Mouse (Mus musculus): ENCODE data around the gene Adamts14.

Adamts14 gene

DNA sequence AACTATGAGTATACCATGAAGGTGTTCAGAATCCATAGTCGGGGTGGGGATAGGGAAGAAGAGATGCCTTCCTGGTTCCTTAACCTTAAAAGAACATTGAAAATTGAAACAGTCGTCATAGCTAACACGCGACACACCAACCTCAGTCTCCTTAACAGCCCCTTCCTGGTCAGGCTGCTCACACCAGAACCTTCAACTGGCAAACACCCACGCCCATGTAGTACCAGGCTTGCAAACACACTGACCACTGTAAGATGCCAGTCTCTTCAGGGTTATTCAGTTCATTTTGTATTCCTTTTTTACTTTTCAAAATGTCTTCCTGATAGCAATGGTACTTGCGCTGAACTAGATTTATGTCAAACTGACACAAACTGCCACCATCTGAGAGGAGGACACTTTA, 3.8 kb upstream of the Adamts14 start:
- ATAC-seq (ENCODE audit: insufficient number of reproducible peaks, low FRiP score, low TSS enrichment): no peak

DNA sequence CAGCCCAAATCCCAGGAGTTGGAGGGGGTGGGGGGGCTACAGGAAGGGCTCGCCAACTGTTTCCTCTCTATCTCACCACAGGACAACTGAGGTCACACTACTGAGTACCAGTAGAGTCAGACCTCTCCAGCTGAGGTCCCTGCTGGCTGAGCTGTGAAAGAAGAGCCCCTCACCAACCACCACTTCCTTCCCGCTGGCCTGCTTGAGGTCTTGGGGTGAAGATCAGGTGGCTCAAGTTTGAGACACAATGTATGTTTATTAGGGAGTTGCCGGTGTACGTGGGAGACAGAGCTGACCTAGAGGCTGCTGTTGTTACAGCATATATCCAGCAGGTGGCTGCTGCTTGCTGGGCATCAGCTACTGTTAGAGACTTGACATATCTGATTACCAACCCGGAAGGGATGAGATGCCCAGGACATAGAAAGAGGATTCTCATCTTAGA, 2.5 kb upstream of the Adamts14 start:
- ATAC-seq (ENCODE audit: insufficient number of reproducible peaks, low FRiP score, low TSS enrichment): peak; percentile 63; the same call in 1 of the 2 replicates

DNA sequence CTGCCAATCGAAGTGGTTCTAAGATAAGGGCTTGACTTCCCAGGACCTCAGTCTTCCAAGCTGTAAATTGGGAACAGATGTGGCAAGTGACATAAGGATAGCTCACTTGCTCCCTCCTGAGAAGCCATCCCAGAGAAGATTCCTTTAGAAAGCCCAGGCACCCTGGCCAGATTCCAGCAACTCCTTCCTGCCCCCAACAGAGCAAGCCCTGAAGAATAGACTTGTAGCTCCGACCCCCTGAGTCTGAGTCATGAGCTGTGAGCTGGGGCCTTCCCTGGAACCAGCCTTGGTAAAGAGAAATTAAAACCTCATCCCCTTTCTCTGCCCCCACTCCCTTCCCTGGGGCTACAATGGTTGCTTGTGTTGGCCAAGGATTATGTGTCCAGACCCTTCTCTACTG, 1.3 kb upstream of the Adamts14 start:
- no peak for ATAC-seq (ENCODE audit: insufficient number of reproducible peaks, low FRiP score, low TSS enrichment)

DNA sequence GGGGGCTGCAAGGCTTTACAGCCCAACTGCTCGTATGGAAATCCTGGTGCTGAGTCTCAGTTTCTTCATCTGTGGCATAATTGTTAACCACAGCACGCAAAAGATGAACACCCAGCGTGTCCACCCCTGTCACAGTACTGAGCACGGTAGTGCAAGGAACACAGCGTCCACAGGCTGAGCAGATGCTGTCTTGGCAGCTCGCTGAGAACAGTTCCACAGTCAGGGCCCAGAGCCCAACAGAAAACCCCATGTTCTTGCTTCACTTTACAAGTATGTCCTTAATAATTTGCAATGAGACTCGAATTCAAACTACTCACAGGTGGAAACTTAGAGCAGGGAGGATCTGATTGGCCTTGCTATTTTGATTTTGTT, 592 bp upstream of the Adamts14 start:
- ATAC-seq (ENCODE audit: insufficient number of reproducible peaks, low FRiP score, low TSS enrichment): no peak

DNA sequence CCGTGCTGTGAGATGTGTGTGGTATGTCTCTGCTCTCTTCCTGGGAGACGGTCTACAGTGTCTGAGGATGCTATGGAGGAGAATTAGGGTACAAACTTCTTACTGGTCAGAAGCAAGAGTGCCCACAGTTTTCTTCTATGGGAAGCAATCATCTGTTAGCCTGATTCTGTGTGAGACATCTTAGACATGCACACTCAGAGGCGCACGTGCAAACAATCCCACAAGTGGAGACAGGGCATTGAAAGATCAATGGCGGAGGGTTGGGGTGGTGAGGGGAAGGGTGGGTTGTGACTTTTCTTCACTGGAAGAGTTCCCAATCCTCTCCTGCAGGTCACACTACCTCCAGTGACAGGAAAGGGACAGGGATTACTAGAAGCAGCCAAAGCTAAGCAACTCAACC, 607 bp downstream of the Adamts14 start:
- no peak for ATAC-seq (ENCODE audit: insufficient number of reproducible peaks, low FRiP score, low TSS enrichment)

DNA sequence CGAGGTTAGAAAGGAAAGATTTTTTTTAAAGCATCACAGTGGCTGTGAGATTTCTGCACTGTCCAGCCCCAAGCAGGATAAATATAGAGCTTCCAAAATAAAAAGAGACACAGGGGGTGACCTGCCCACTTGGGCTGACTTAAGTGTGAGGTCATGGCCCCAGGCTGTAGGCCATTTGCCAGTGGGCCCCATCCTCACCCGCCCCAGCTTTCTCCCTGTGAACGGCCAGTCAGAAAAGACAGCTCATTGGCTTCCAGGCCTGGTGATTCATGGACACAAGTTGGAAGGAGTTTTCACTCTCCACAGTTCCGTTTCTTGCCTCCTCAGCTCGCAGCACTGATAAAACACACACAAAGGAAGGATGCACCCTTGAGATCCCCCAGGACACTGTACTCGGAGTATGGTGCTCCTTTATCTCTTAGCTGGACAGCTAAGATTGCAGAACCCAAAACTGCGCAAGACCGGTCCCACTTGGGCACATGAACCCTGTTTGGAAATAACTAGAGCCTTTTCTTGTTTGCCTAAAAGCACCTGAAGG, 1.1 kb downstream of the Adamts14 start:
- ATAC-seq (ENCODE audit: insufficient number of reproducible peaks, low FRiP score, low TSS enrichment): no peak

DNA sequence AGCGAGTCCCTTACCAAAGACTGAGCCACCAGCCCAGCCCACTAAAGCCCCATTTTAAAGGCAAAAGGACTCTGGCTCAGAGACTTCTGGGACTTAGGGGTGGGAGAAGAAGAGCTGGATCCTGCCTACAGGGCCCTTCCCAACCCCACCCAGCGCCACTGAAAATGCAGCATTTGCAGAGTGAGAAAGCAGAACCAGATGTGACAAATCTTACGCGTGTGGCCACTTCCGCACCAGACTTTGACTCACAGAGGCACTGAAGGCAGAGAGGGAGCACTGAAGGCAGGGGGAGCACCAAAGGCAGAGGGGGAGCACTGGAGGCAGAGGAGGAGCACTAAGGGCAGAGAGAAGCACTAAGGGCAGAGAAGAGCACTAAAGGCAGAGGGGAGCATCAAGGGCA, 5.9 kb downstream of the Adamts14 start:
- ATAC-seq (ENCODE audit: insufficient number of reproducible peaks, low FRiP score, low TSS enrichment): no peak

DNA sequence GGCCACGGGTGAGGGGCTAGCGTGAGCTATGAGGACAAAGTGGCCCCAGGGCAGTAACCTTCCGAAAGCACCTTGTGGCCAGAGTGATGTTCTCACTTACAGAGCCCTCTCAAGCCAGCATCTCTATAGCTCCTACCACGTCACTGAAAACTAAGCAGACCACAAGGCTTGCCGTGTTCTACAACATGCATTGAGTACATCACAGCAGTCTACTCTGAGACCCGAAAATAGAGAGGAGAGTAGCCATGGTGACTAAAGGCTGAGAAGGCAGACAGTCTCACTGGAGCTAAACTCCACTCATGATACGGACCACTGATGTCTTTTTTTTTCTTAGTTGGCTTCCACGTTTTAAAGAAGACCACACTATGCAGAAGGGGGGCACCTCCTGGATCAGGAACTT, 9.6 kb downstream of the Adamts14 start:
- no peak for ATAC-seq (ENCODE audit: insufficient number of reproducible peaks, low FRiP score, low TSS enrichment)

DNA sequence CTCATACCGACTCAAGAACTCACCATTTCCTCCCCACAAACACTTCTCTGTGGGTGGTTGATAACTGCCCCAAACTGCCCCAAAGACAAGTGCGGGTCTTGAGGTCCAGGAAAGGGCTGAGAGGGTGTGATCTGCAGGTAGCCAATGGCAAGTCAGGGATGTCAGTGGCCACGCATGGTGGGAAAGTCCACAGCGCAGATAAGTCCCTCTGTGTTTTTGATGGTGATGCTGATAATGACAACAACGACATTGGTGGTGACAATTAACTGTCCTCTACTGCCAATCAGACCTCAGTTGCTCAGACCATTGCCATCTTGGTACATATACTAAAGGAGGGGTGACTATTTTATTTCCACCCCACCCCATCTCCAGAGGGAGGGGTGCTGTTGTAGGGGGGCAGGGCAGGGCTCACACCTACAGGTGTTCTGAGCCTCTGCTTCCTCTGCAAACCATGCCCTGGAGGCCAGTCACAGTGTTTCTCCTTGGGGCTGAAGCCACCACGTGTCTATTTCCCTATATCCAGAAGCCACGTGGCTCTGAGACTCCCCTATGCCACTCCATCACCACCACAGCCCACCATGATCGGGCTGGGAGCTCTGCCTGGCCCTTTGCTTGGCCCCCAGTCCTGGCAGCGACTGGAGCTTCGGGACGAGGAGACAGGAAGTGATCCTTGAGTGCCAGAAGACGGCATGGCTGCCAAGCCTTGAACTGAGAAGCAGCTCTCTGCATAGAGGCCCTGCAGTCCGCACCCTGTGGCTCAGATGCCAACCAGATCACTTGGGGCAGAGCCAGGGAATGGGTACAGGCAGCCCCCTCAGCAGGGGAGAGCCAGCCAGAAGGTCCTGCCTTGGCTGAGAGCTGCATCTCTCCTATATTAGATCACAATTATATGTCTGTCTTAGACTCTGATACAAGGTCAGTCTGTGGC, 11.7 kb downstream of the Adamts14 start:
- no peak for ATAC-seq (ENCODE audit: insufficient number of reproducible peaks, low FRiP score, low TSS enrichment)

DNA sequence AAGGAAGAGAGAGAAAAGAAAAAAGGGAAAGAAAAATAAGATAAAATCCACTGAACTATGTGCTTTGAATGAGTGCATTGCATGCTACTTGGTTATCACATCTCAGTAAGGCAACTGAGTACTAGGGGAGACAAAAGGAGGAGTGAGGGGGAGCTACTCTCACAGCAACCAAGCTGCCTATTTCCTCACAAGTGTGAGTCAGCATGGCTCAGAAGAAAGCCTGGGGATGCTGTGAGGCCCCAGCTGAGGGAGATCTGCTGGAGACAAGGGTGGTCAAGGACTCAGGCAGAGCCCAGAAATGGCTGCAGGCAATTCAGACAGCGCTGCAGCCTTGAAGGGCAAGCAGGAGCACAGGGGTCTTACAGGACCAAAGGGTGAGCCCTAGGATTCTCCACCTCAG, 15.1 kb downstream of the Adamts14 start:
- no peak for ATAC-seq (ENCODE audit: insufficient number of reproducible peaks, low FRiP score, low TSS enrichment)

DNA sequence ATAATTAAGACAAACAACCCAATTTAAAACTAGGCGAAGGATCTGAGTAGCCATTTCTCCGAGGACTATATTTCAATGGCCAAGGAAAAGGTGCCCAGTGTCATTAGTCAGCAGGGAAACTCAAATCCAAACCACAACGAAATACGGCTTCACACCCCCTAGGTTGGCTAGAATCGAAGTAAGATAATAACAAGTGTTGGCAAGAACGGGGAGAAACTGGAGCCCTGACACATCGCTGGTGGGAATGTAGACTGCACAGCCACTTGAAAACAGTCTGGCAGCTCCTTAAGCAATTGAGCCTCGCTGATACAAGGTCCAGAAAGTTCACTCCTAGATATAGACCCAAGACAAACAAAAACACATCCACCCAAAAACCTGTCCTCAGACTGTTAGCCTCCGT, 16.6 kb downstream of the Adamts14 start:
- no peak for ATAC-seq (ENCODE audit: insufficient number of reproducible peaks, low FRiP score, low TSS enrichment)

DNA sequence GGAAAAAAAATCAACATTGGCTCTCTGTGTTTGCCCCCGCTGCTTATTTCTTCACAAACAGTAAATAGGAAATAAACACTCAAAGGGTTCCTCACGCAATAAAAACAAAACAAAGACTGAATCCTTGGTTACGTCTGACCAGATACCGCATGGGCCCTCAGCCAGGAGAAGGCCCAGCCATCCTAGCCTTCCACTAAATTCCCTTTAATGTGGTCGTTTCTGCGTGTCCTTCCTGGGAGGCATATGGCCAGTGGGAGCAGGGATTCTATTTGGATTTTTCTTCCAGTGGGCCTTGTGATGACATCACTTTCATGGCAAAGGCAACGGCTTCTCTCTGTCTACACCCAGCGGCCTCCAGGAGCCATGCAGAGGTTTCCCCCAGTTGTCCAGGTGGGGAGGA, 18.0 kb downstream of the Adamts14 start:
- no peak for ATAC-seq (ENCODE audit: insufficient number of reproducible peaks, low FRiP score, low TSS enrichment)

DNA sequence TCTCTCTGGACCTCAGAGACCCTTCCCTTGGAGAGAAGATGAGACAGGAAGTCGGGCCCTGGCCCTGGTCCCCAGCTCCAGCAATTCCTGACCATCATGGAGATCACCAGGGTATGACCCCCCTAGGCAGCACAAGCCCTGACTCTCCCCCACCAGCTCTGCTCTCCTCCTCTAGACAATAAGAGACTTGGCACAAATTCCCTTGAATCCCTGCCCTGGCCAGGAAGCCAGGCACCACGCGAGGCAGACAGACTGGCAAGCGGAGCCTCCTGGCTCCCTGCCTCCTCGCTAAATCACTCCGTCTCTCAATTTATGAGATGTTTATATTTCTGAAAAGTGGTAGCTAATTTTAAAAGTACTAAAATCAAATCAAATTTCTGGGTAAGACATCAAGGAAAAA, 18.5 kb downstream of the Adamts14 start:
- ATAC-seq (ENCODE audit: insufficient number of reproducible peaks, low FRiP score, low TSS enrichment): peak; percentile 49; the same call in 1 of the 2 replicates

DNA sequence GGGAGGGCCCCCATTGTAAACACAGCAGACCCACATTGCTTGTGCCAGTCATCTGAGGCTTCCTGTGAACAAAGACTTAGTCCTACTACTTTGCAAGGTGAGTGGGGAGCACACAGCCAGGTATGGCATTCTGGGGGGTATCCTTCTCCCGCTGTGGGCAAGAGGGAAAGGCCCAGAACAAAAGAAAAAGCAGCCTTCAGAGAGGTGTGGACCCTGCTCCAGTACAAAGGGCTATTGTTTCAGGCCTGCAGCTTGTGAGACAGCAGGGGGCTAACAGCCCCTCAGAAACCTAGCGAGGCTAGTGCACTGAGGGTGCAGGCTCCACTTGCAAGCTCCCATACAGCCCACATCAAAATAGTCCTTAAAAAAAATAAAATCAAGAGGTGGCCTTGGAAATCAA, 23.3 kb downstream of the Adamts14 start:
- ATAC-seq (ENCODE audit: insufficient number of reproducible peaks, low FRiP score, low TSS enrichment): no peak

DNA sequence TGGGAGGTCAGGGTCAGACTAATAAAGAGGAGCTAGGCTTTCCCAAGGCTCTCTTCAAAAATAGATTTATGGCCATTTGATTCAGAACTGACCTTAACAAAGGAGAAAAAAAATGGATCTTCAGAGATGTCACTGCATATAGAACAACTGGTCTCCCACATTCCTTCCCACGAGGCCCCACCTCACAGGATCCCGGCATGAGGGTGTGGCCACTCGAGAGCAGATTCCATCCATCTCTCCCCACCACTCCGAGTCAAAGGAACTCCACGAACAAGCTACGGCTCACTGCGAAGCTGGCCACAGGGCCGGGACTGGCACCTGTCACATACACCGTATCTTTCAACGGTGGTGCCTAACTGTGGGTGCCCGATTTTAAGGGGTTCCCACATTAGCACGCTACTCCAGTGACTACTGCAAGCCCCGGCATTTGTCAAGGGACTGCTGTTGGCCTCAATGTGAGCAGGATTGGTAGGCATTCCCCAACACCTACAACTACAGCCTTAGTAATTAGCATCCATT, 24.6 kb downstream of the Adamts14 start:
- no peak for ATAC-seq (ENCODE audit: insufficient number of reproducible peaks, low FRiP score, low TSS enrichment)

DNA sequence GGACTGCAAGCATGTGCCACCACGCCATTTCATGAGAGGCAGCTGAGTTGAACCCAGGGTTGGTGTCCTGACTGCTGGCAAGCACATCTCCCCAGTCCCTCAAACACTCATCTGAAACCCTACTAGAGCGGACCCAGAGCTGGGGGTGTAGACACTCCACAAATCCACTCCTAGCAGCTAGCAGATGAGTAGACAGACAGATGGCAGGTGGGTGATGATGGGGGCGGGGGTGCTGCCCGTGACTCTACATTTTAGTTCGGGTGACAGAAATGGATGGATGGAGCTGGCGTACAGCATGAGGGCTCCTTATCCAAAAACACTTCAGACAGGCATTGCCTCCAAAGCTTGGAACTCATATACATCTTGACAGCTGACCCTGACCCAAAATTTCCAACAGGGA, 26.9 kb downstream of the Adamts14 start:
- no peak for ATAC-seq (ENCODE audit: insufficient number of reproducible peaks, low FRiP score, low TSS enrichment)

DNA sequence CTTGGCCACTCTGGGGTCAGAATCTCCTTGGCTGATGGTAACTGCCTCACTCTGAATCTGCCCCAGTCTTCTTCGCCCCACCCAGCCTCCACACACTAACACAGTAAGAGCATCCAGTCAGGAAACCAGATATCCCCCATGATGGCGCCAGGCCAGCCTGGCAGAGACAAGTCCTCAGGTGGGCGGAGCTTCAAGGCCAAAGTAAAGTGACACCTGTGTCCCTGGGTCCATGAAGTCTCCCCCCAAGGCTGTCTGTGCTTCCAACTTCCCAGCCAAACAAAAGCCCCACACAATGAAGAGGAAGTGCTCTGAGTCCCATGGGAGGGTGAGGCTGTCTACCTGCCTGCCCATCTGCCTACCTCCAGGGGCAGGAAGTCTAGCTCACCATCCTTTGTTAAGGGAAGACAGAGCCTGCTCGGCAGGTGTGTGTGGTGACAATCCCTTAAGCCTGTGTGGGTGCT, 31.2 kb downstream of the Adamts14 start:
- ATAC-seq (ENCODE audit: insufficient number of reproducible peaks, low FRiP score, low TSS enrichment): no peak

DNA sequence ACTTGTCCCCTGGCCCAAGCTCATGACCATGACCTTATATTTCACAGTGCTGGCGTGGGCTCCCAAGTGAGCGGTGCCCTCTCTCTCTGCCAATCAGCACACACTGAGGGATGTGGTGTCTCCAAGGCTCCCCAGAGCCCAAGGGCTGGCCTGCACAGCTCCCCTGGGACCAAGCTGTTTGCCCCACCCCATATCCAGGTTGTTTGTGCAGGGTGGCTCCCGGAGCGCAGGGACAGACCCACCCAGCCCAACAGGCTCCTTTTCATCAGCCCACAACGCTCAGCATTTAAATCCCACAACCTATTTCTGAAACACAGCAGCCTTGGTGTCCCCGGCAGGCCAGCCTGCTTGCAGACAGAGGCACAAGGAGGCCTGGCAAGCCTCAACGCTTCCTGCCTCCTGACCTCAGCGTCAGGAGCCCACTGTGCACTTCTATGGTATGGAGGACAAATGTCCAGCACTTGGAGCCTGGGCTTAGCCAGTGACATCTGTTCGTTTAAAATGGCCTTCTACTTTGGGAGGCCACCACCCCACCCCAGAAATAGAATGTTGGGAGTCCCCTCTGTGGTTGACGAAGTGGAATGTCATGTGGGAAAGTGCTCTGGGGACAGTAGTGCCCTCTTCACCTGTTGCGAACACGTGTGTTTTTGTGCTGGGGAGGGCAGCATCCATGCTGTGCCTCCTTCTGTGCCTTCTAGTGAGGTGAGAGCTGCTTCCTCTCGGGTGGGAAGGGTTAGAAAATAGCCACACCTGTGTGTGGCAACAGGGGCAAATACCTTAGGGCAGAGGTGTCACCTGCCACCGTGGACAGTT, 32.9 kb downstream of the Adamts14 start:
- no peak for ATAC-seq (ENCODE audit: insufficient number of reproducible peaks, low FRiP score, low TSS enrichment)

DNA sequence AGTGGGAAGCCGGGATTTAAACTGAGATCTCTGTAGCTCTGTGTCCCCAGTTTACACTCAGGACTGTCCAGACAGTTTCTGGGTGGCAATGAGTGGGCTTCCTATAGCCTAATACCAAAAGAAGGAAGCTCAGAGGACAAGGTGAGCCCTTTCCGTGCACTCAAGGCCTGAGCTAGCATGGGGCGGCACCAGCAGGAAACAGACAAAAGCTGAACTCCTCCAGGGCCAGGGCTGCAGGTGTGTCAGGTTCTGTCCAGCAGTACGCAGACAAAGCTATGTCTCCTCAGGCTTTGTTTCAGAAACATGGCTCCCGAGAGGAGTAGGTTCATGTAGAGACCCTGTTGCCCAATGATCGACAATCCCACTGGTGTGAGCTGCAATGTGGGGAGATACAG, 35.9 kb downstream of the Adamts14 start:
- no peak for ATAC-seq (ENCODE audit: insufficient number of reproducible peaks, low FRiP score, low TSS enrichment)

DNA sequence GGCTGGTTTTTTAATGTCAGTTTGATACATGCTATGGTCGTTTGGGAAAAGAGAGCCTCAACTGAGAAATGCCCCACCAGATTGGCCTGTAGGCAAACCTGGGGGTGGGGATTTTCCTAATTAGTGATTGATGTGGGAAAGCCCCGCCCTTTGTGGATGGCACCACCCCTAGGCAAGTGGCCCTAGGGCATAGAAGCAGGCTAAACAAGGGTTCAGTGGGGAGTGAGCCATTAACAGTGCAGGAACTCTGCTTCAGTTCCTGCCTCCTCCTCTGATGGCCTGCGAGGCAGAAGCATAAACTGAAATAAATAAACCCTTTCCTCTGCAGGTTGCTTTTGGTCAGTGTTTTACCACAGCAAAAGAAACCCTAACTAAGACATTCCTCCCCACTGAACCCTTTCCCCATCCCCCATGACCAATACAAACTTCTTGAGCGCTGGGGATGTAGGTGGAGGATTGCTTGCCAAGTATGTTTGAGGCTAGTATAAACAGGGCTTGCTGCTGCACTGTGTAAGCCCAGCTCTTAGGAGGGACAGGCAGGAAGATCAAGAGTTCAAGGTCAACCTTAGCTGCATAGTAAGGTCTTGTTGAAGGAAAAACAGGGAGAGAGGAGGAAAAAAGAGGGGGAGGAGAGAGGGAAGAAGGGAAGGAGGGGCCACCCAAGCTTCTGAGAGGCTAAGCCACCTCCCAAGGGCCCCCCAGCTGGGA, 36.4 kb downstream of the Adamts14 start:
- no peak for ATAC-seq (ENCODE audit: insufficient number of reproducible peaks, low FRiP score, low TSS enrichment)

All from cerebellum, adult (tissue).